Mouse (Mus musculus) lung, adult 2 months (tissue): ENCODE data around the gene Slc8a1. TPM values are rescaled to one million over a fixed set of nuclear protein-coding genes. Genes with fewer than 3 reads are reported as not detected.

Experiments used
- DNase-seq: peaks from one replicate; pipeline ENCODE4 v3.0.0; 2022
- H3K4me1 ChIP-seq: fragments of 200-500 bp; 2 replicates; pipeline ENCODE4 v1.6.1; 2011; ENCODE audit warnings: low read length; ENCODE audit not compliant: control insufficient read depth, insufficient read depth
- H3K4me3 ChIP-seq: fragments of 200-500 bp; replicated peaks from 2 replicates; pipeline ENCODE3; 2011; ENCODE audit warnings: low read depth, mild to moderate bottlenecking, control low read depth, low read length; ENCODE audit errors: extremely low read depth
- CTCF ChIP-seq: fragments of 200-500 bp; IDR thresholded peaks from 2 replicates; pipeline ENCODE4 v1.5.1; 2011; ENCODE audit warnings: mild to moderate bottlenecking, low read length, control low read depth; ENCODE audit not compliant: insufficient read depth
- POLR2A ChIP-seq: fragments of 200-500 bp; IDR thresholded peaks from 2 replicates; pipeline ENCODE4 v1.6.1; 2011; ENCODE audit warnings: low read depth, mild to moderate bottlenecking, control low read depth, low read length, borderline replicate concordance; ENCODE audit errors: extremely low read depth
- WGBS: fragments of 180-500 bp; shearing (Covaris S2); methylation state at CpG from one replicate; pipeline ENCODE4 v1.1.7; 2018; 5-methylcytosine and 5-hydroxymethylcytosine counted together
- polyA plus RNA-seq: library from polyadenylated mRNA; depleted of rRNA; stranded (reverse); fragments of >200 nt; gene quantifications from 2 replicates; pipeline ENCODE4 v1.2.3, GENCODE M21; 2012

Gene Slc8a1
- polyA plus RNA-seq, 1 experiment: 8.0 TPM

GRCm38 (mm10) chr17:81473363-81473762, 264.8 kb downstream of the Slc8a1 start:
- WGBS: 82% methylated on average over 3 of the region's 3 CpGs
- no peak for DNase-seq
- no peaks in the 10 kb centered on the region; the same call in 1 of the 2 replicates for H3K4me1 ChIP-seq
- no peak overlapping the region for H3K4me3 ChIP-seq
- TF ChIP-seq CTCF (no peak), POLR2A (no peak)

DNA sequence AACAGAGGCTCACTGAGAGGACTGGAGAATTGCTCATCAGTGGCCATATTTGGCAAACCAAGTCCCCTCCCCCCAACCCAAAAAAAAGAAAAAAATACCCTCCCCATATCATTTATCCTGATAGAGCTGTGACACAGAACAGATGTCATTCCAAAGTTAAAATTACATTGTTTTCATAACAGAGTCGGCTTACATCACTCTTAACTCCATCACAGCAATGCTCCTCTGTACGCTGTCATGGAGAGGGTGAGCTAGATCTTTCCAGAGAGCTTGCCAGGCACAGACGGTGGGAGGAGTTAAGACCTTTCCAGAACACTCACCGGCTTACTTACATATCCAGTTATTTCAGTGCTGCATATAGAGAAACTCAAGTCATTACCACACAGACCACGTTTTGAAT, 269.2 kb downstream of the Slc8a1 start:
- TF ChIP-seq CTCF (no peak), POLR2A (no peak)
- 52% methylated on average over 5 of the region's 5 CpGs for WGBS
- no peak for DNase-seq
- no peaks in the 10 kb centered on the region for H3K4me1 ChIP-seq
- H3K4me3 ChIP-seq: no peak overlapping the region

DNA sequence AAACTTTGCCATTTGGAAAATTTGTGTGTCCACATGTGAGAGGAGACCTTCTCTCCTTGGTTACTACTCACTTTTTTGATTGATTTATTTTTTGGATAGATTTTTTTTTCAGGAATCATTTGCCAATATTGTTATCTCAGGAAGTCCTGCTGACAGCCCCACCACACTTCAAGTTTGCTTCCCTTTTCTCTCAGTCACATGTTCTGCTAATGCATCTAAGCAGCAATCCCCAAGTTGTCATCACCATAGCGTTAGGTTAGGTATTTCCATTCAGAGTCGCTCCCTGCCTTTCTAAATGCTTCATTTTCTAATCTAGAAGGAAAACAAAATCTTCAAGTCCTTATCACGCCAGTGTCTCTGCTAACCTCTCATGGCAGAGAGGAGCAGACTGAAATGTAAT, 278.8 kb downstream of the Slc8a1 start:
- 77% methylated on average over 3 of the region's 3 CpGs for WGBS
- no peak for TF ChIP-seq CTCF
- TF ChIP-seq POLR2A: no peak
- Histone ChIP-seq H3K4me1 (no peaks in the 10 kb centered on the region), H3K4me3 (no peak overlapping the region)
- DNase-seq: no peak

- H3K4me1 ChIP-seq: no peaks in the 10 kb centered on the region
- WGBS: 57% methylated on average over 7 of the region's 7 CpGs
- no peak for DNase-seq
- no peak for TF ChIP-seq CTCF
- TF ChIP-seq POLR2A: no peak
- no peak overlapping the region for H3K4me3 ChIP-seq
These were observed 282.2 kb downstream of the Slc8a1 start for GRCm38 (mm10) chr17:81455977-81456376.

DNA sequence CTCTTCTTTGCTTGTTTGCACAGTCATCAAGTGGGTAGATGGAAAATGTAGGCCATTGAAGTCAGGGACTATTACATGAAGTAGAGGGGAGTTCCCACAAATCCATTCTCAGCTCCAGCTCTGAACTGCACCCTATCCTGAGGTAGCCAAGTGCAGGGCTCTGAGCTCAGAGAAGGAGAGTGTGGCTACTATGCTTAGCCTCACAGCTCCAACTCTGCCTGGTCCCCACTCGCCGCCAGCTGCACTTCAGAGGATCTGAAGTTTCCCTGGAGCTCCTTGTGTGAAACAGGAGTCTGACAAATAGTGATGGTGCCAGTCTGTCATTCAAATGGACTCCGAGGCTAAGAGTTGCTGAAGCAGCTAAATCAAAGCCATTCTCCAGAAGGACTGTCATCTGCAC, 282.9 kb downstream of the Slc8a1 start:
- 71% methylated on average over 3 of the region's 3 CpGs for WGBS
- H3K4me1 ChIP-seq: no peaks in the 10 kb centered on the region
- no peak for DNase-seq
- H3K4me3 ChIP-seq: no peak overlapping the region
- TF ChIP-seq CTCF (no peak), POLR2A (no peak)

GRCm38 (mm10) chr17:81441463-81441862, 296.7 kb downstream of the Slc8a1 start, which contains the start of gene Gm11096:
Gene Gm11096 (plus strand): TSS chr17:81441763.
- DNase-seq: no peak
- H3K4me3 ChIP-seq: no peak within 1 kb of the TSS
- TF ChIP-seq POLR2A (no peak), CTCF (no peak)
- no peaks in the 10 kb centered on the region for H3K4me1 ChIP-seq

GRCm38 (mm10) chr17:81433148-81433547, 305.0 kb downstream of the Slc8a1 start:
- Histone ChIP-seq H3K4me3 (no peak overlapping the region), H3K4me1 (no peaks in the 10 kb centered on the region)
- no peak for DNase-seq
- WGBS: 26% methylated on average over 5 of the region's 5 CpGs
- no peak for TF ChIP-seq CTCF
- no peak for TF ChIP-seq POLR2A

- TF ChIP-seq POLR2A (no peak), CTCF (no peak)
- Histone ChIP-seq H3K4me1 (no peaks in the 10 kb centered on the region), H3K4me3 (no peak overlapping the region)
- WGBS: 68% methylated on average over 2 of the region's 2 CpGs
- DNase-seq: no peak
These were observed 305.4 kb downstream of the Slc8a1 start for GRCm38 (mm10) chr17:81432733-81433132.

DNA sequence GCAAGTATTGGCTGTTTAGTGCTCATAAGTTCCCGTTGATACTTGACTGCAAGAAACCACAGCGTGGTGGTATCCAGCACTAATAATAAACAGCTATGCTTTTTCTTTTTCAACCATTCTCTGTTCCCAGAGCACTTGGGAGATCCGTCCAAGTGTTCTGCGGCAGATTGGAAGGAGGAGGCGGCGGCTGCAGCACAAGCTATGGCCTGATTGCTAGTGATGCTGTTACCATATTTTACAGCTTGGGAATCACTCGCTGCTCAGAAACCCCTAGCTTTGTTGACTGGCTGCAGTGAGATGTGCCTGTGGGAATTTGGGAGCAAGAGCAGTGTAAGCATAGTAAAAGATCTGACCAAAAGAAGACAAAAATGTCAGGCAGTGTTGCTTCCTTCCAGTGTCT, 310.9 kb downstream of the Slc8a1 start:
- TF ChIP-seq CTCF (no peak), POLR2A (no peak)
- Histone ChIP-seq H3K4me3 (no peak overlapping the region), H3K4me1 (no peaks in the 10 kb centered on the region)
- 92% methylated on average over 7 of the region's 7 CpGs for WGBS
- DNase-seq: no peak

GRCm38 (mm10) chr17:81424256-81424912, 313.8 kb downstream of the Slc8a1 start:
- 65% methylated on average over 10 of the region's 10 CpGs for WGBS
- no peak for DNase-seq
- Histone ChIP-seq H3K4me1 (no peaks in the 10 kb centered on the region), H3K4me3 (no peak overlapping the region)
- no peak for TF ChIP-seq CTCF
- TF ChIP-seq POLR2A: no peak
